Mouse (Mus musculus): Measurements from ENCODE around the gene Ppm1e.

DNA sequence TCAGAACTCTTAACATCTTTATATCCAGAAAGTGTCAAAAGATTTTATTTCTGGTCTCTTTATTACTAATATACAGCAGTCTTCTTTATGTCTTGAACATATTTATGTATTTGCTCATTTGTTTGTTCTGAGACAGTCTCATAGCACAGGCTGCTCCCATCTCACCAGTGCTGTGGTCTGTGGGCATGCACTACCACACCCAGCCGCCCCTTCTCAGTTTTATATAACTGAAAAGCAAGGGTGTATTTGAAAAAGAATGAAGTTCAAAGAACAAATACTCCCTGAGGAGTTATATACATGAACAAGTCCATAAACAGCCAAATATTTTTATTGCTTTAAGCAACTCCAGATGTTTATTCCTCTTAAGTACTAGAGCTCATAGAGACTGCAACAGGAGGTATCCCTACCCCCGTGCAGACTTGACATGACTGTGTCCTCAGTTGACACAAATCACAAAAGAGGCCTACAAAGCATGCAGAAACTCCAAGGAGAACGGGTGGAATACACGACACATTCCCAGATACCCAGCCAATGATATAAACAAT lies 112.6 kb downstream of the Ppm1e start:
- TF ChIP-seq POLR2A (IDR thresholded peaks at IDR 0.05; ENCODE audit: low read depth, low read length) (no peak), CTCF (IDR thresholded peaks at IDR 0.05; ENCODE audit: extremely low read depth, insufficient read length, insufficient replicate concordance, low read depth, low read length) (no peak)

Measured in small intestine, adult 2 months (tissue).